Mouse (Mus musculus): ENCODE results near the gene Msantd2.

Gene Msantd2

GRCm38 (mm10) chr9:37572204-37572876, 83.2 kb downstream of the Msantd2 start:
- no peak for DNase-seq
